Mouse (Mus musculus): Measurements from ENCODE around the gene Tnks2. TPM values are rescaled to one million over a fixed set of nuclear protein-coding genes. Genes with fewer than 3 reads are reported as not detected.
"Not testable (repeated sequence)": the region's sequence is repeated elsewhere in the genome, so short reads cannot be mapped to it uniquely, and the experiment has no call there.

Tnks2 gene
- total RNA-seq, 1 experiment from 2014 or later, result 88.0 TPM

DNA sequence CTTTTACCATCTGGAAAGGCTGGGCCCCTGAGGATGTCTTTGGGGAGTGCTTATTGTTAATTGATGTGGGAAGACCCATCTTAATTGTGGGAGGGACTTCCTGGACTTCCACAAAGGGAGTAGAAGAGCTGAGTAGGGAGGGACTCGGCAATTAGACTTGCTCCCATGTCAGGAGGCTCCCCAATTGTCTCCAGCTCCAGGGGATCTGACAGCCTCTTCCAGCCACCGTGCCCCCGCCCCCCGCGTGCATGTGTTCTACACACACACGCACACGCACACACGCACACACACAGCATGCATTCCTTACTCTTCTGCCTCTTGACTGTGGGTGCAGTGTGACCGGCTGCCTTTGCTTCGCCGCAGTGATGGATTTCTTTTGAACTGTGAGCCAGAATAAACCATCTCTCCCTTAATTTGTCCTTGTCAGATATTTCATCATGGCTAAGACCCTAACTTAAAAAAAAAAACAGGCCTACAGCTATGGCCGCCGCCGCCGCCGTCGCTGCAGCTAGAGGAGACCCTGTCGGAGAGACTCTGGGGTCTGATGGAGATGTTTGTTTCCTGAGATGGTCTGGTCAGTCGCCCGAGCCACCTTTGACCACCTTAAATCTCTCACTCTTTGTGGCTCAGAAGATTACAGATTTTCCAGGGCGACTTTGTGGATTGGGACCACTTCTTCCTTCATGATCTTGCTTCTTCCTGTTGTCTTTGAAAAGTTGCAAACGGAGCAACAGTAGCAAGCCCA, 15.7 kb upstream of the Tnks2 start:
- ATAC-seq (replicated peaks in 1 of 2; ENCODE audit: insufficient read depth in 1 of 2, low FRiP score in 2 of 2, low TSS enrichment in 1 of 2, low read depth in 1 of 2, poor library complexity in 2 of 2, severe bottlenecking in 2 of 2), result no peak

DNA sequence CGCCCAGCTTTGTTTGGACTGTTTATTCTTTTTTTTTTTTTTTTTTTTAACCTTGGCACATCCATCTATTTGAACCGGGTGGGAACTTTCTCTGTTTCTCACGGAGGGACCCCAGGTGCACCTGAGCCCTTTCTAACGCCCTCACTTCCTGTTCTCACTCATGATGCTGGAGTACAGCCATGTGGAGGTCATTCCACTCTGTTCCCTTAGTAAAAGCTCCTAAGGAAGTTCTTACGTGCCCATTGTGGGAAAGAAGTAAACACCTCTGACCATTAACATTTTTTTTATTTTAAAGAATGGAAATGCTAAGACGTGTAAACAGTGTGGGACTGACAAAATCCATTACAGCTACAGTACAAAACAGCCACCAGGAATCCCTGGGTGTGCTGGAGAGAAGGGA, 14.8 kb upstream of the Tnks2 start:
- no peak for ATAC-seq (replicated peaks in 1 of 2; ENCODE audit: insufficient read depth in 1 of 2, low FRiP score in 2 of 2, low TSS enrichment in 1 of 2, low read depth in 1 of 2, poor library complexity in 2 of 2, severe bottlenecking in 2 of 2)

DNA sequence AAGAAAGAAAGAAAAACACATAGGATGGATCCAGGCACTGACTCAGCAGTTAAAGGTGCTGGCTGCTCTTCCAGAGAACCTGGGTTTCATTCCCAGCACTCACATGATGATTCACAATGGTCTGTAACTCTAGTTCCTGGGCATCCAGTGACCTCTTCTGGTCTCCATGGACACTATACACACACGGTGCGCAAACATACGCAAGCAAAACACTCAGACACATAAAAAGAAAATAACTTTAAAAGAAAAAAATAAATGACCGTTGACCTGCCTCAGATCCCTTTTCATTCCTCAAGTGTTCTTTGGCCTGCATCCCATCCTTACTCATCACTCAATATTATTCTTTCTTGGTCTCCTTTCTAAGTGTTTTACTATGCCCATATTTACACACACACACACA, 13.6 kb upstream of the Tnks2 start:
- ATAC-seq (replicated peaks in 1 of 2; ENCODE audit: insufficient read depth in 1 of 2, low FRiP score in 2 of 2, low TSS enrichment in 1 of 2, low read depth in 1 of 2, poor library complexity in 2 of 2, severe bottlenecking in 2 of 2), result no peak

DNA sequence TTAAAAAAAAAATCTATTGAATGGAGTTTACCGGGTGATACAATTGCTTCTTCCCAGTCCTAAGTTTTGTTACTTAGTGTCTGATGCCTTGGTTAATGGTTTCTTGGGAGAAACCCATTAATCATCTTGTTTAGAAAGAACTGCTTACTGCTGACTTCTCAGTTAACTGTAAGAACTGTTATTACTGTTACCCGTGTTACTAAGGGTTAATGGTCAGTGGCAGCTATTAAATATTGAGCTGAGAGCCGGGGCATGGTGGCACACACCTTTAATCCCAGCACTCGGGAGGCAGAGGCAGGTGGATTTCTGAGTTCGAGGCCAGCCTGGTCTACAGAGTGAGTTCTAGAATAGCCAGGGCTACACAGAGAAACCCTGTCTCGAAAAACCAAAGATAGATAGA, 12.7 kb upstream of the Tnks2 start:
- ATAC-seq (replicated peaks in 1 of 2; ENCODE audit: insufficient read depth in 1 of 2, low FRiP score in 2 of 2, low TSS enrichment in 1 of 2, low read depth in 1 of 2, poor library complexity in 2 of 2, severe bottlenecking in 2 of 2), result not testable (repeated sequence)

DNA sequence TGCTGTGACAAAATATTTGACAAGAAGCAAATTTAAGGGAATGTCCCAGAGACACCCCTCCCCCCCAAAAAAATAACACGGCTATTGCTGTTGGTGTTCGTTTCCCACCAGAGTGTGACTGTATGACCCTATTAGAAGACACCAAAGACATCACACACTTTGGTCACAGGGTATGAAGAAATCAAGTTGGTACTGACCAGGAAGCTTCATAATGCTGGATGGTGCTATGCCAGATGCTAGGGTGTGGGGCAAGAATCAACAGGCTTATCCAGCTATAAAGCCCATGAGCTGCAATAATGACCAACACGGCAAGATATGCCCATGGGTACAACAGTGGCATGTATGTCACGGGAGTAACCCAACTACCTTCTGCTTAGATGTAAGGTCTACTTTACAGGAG, 11.3 kb upstream of the Tnks2 start:
- ATAC-seq (replicated peaks in 1 of 2; ENCODE audit: insufficient read depth in 1 of 2, low FRiP score in 2 of 2, low TSS enrichment in 1 of 2, low read depth in 1 of 2, poor library complexity in 2 of 2, severe bottlenecking in 2 of 2), result no peak

DNA sequence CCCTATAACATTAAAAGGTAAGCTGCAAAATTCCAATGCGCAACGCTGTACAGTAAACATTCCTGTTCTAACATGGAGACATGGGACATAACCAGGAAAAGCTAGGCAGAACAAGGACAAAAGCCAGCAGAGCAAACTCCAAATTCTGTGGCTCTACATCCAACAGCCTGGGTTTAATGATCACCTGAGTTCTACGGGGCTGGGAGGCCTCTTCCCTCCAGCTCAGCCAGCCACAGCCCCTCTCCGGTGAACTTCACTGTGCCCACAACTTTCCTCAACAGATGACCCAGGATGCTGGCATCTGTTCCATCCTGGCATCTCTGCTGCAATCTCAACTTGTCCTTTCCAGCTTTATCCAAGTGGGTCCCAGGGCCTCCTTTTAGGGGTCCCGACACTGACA, 6.4 kb upstream of the Tnks2 start:
- ATAC-seq (replicated peaks in 1 of 2; ENCODE audit: insufficient read depth in 1 of 2, low FRiP score in 2 of 2, low TSS enrichment in 1 of 2, low read depth in 1 of 2, poor library complexity in 2 of 2, severe bottlenecking in 2 of 2), result no peak

DNA sequence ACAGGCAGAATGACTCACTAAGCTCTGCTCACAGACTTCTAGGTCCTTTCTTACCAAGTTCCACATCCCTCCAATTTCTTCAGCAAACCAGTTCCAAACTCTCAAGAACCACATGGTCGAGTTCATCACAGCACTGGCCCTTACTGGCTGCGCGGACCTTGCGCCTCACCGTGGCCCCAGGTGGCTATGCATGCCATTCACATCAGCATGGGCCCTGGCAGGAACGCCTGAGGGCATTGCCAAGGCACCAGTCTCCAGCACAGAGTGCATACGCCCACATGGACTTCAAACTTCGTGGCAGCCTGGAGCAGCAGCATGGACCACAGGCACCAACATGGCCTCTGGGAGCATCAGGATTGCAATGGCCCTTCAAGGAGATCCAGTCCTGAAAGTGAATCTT, 5.7 kb upstream of the Tnks2 start:
- ATAC-seq (replicated peaks in 1 of 2; ENCODE audit: insufficient read depth in 1 of 2, low FRiP score in 2 of 2, low TSS enrichment in 1 of 2, low read depth in 1 of 2, poor library complexity in 2 of 2, severe bottlenecking in 2 of 2), result no peak

DNA sequence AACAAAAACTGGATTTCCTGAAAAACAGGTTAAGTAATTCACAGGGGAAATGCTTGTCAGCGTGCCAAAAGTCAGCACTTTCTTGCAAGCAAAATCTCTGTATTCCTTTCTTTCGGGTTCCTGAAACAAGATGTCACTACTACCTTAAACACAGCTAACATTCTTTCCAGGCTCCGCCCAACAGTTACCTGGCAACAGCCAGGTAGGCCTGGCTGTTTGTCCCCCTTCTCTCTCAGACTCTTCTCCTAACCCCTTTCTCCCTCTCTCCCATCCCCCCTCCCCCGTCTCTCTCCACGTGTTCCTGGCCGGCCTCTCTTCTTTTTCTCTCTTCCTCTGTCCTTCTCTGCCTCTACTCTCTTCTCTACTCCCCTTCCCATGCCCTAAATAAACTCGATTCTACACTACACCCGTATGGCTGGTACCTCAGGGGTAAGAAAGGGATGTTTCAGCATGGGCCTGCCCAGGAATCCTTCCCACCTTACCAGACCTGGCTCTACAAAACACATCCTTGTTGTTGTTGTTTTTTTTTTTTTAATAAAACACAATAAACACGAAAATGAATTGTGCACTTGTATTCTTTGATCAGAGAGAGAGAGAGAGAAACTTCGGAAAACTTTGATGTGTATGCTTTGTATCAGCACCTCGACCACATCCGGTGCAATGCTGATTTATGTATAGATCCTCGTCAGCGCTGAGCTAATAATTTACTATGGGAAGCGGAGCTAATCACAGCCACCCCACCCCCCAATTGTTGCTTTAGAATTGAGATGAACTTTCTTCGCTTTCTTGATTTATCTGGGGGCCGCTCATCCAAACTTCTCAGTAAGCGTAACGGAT, 863 bp upstream of the Tnks2 start:
- no peak; a peak in 1 of 4 replicates for ATAC-seq (replicated peaks in 1 of 2; ENCODE audit: insufficient read depth in 1 of 2, low FRiP score in 2 of 2, low TSS enrichment in 1 of 2, low read depth in 1 of 2, poor library complexity in 2 of 2, severe bottlenecking in 2 of 2)

DNA sequence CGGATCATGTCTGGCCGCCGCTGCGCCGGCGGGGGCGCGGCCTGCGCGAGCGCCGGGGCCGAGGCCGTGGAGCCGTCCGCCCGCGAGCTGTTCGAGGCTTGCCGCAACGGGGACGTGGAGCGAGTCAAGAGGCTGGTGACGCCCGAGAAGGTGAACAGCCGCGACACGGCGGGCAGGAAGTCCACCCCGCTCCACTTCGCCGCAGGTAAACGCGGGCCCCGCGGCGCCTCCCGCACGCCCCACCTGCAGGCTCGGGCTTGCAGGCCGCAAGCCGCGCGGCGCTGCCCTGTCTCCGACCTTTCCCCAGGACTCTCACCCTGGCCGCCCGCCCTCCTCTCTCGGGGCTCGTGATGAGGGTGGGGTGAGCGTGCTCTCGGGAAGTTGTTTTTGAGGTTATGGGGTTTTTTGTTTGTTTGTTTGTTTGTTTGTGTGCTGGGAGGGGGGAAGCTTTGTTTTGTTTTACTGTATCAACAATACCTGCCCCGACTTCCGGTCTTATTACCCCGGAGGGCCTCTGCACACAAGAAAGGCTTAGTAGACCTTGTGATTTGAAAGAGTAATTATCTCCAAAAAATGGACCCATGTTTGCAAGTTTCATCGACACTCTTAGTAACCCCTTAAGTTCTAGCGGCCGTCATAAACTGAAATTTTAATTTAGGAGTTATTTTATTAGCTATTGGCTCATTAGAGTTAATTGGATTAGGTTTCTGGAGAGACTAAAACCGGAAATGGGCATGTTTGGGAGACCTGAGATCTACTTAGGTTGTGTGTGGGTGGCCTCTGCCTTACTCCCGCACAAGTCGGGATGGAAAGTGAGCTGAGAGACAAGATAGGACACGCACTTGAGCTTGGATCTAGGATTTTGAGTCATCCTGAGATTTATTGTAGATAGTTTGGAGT, 750 bp downstream of the Tnks2 start:
- ATAC-seq (replicated peaks in 1 of 2; ENCODE audit: insufficient read depth in 1 of 2, low FRiP score in 2 of 2, low TSS enrichment in 1 of 2, low read depth in 1 of 2, poor library complexity in 2 of 2, severe bottlenecking in 2 of 2), result peak; percentile 23 to 25; a peak in 1 of 4 replicates

DNA sequence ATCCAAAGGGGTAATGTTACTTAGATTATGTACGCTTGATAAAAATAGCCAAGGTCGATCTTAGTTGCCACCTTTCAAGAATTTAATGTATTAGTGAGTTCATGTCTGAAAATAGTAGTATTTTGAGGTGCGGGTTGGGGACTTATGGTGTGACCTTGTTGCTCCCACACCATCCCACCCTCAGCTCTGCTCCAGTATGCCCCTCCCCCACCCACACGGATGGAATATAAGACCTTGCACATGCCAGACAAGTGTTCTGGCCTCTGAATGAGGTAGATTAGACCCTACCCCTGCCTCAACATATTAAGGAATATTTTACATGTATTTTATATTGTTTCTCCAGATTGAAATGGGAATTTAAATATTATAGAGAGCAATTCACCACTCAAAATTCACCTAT, 2.0 kb downstream of the Tnks2 start:
- no peak for ATAC-seq (replicated peaks in 1 of 2; ENCODE audit: insufficient read depth in 1 of 2, low FRiP score in 2 of 2, low TSS enrichment in 1 of 2, low read depth in 1 of 2, poor library complexity in 2 of 2, severe bottlenecking in 2 of 2)

DNA sequence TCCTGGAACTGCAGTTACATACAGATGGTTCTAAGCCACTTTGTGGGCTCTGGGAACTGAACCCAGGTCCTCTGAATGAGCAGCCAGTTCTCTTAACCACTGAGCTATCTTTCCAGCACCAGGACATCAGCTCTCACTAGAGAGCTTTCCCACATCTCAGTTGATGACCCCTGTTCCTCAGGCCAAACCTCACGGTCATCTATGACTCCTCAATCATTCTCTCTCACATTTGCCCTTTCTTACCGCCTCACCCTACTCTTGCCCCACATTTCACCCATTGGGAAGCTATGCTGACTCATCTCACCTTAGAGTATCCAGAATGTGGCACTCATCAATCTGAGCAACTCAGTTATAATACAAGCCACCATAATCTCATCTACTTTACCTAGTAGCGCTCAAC, 6.3 kb downstream of the Tnks2 start:
- ATAC-seq (replicated peaks in 1 of 2; ENCODE audit: insufficient read depth in 1 of 2, low FRiP score in 2 of 2, low TSS enrichment in 1 of 2, low read depth in 1 of 2, poor library complexity in 2 of 2, severe bottlenecking in 2 of 2), result no peak

DNA sequence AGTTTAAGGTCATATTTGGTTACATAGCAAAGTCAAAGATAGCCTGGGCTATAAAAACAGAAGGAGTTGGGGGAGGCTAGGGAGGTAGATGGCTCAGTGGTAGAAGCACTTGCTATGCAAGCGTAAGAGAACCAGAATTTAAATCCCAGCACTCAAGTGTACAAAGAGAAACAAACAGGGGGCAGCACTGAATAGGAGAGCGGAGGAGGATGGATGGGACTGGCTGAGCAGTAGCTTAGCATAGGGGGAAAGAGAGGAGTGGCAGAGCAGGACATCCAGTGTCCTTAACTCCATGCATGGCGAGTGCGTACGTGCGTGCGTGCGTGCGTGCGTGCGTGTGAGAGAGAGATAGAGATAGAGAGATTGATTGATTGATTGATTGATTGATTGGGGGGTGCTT, 9.8 kb downstream of the Tnks2 start:
- no peak for ATAC-seq (replicated peaks in 1 of 2; ENCODE audit: insufficient read depth in 1 of 2, low FRiP score in 2 of 2, low TSS enrichment in 1 of 2, low read depth in 1 of 2, poor library complexity in 2 of 2, severe bottlenecking in 2 of 2)

DNA sequence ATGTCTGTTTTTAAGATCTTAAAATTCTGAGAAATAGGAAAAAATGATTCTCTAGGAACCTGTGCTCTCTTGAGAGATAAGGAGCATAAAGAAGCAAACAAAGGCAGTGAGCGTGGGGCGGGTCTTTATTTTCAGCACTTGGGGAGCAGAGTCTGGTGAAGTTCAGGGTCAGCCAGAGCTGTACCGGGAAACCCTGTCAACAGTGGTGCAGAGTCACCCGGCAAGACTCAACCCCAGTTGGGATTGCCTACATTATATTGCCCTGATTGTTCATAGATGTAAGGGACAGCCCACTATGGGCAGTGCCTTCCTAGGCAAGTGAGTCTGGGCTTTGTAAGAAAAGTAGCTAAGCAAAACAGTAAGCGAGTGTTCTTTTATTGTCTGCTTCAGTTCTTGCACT, 11.9 kb downstream of the Tnks2 start:
- ATAC-seq (replicated peaks in 1 of 2; ENCODE audit: insufficient read depth in 1 of 2, low FRiP score in 2 of 2, low TSS enrichment in 1 of 2, low read depth in 1 of 2, poor library complexity in 2 of 2, severe bottlenecking in 2 of 2), result no peak

DNA sequence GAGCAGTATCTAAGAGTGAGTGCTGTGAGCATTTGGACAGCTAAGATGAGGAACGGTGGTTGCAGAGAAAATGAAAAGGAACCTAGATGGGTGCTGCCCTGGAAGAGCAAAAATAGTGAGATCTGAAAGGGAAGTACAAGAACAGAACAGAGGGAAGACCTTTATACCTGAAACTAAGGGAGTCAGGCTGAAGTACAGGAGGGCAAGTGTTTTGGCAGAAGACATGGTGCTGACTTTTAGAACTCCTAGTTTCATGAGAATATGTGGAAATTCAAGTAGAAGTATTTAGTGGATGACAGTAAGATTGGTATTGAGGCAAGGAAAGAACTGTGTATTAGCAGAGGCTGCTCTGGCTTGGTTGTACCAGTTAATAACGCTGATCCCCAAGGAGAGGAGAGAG, 19.8 kb downstream of the Tnks2 start:
- no peak for ATAC-seq (replicated peaks in 1 of 2; ENCODE audit: insufficient read depth in 1 of 2, low FRiP score in 2 of 2, low TSS enrichment in 1 of 2, low read depth in 1 of 2, poor library complexity in 2 of 2, severe bottlenecking in 2 of 2)

DNA sequence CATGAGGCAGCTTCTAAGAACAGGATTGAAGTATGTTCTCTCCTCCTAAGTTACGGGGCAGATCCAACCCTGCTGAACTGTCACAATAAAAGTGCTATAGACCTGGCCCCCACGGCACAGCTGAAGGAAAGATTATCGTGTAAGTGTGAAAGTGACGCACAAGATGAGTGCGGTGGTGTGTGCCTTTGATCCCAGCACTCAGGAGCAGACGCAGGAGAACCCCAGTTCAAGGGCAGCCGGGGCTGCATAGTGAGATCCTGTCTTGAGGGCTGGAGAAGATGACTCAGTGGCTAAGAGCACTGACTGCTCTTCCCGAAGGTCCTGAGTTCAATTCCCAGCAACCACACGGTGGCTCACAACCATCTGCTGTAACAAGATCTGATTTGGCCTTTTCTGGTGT, 23.8 kb downstream of the Tnks2 start:
- no peak for ATAC-seq (replicated peaks in 1 of 2; ENCODE audit: insufficient read depth in 1 of 2, low FRiP score in 2 of 2, low TSS enrichment in 1 of 2, low read depth in 1 of 2, poor library complexity in 2 of 2, severe bottlenecking in 2 of 2)

DNA sequence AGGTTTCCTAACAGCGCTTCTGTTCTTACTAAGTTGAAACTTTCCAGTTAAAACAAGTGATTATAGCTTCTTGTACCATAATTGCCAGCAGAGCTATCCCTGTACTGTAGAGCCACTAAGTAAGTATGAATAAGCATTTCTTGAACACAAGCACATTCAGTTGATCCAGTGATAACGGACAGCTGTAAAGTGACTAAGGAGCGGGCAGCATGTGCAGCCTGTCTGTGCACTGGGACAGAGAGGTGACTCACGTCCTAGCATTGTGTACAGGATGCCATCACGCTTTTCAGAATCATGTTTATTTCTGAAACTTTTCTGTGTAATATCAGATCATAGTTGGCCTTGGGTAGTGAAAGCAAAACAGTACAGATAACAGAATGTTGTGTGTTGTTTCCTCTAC, 26.4 kb downstream of the Tnks2 start:
- ATAC-seq (replicated peaks in 1 of 2; ENCODE audit: insufficient read depth in 1 of 2, low FRiP score in 2 of 2, low TSS enrichment in 1 of 2, low read depth in 1 of 2, poor library complexity in 2 of 2, severe bottlenecking in 2 of 2), result no peak

DNA sequence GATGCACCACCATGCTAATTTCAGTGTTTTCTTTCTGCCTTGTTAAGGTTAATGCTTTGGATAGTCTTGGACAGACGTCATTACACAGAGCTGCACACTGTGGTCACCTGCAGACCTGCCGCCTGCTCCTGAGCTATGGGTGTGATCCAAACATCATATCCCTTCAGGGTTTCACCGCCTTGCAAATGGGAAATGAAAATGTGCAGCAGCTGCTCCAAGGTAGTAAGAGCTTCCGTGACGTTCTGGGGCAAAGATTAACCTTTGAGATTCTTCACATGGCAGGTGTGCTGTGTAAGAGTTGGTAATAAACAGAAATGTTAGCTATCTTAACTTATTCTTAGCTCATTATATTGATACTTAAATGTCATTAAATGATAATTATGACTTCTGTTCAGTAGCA, 31.9 kb downstream of the Tnks2 start:
- ATAC-seq (replicated peaks in 1 of 2; ENCODE audit: insufficient read depth in 1 of 2, low FRiP score in 2 of 2, low TSS enrichment in 1 of 2, low read depth in 1 of 2, poor library complexity in 2 of 2, severe bottlenecking in 2 of 2), result no peak

DNA sequence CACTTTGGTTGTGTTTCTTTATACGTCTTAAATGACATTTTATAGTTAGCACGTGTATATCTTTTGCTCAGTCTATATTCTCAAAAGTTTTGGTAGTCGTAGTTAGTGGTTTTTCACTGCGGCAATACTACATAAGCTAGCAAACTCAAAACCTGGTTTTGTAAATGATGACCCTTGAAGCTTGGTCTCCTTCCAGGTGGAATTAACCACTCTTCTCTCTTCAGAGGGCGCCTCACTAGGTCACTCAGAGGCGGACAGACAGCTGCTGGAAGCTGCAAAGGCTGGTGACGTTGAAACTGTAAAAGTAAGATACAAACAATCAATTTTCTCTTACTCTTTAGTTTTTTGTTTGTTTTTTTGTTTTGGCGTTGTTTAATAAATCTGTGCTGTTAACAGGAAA, 33.4 kb downstream of the Tnks2 start:
- no peak for ATAC-seq (replicated peaks in 1 of 2; ENCODE audit: insufficient read depth in 1 of 2, low FRiP score in 2 of 2, low TSS enrichment in 1 of 2, low read depth in 1 of 2, poor library complexity in 2 of 2, severe bottlenecking in 2 of 2)

Data from hematopoietic stem cell, adult 5-6 weeks (primary cell).